Mouse (Mus musculus) brain, embryonic 14.5 days (tissue): Measurements from ENCODE around the gene Gldn. TPM values are rescaled to one million over a fixed set of nuclear protein-coding genes. Genes with fewer than 3 reads are reported as not detected.

Experiments
- DNase-seq: peaks from one replicate; pipeline ENCODE4 v3.0.0-alpha.2; 2011; ENCODE audit warnings: low read depth
- CTCF ChIP-seq: fragments of 200-500 bp; IDR thresholded peaks from 2 replicates; pipeline ENCODE4 v1.5.1; 2012; ENCODE audit warnings: inconsistent platforms, mild to moderate bottlenecking, moderate library complexity, borderline replicate concordance; ENCODE audit not compliant: insufficient read depth, insufficient read length; ENCODE audit errors: extremely low read depth
- POLR2A ChIP-seq: fragments of 200-500 bp; IDR thresholded peaks from 2 replicates; pipeline ENCODE4 v1.6.1; 2012; ENCODE audit warnings: mild to moderate bottlenecking, inconsistent platforms, borderline replicate concordance; ENCODE audit not compliant: poor library complexity, insufficient read depth, insufficient read length, severe bottlenecking; ENCODE audit errors: extremely low read depth
- polyA plus RNA-seq: library from polyadenylated mRNA; depleted of rRNA; stranded (reverse); fragments of >200 nt; gene quantifications from 2 replicates; pipeline ENCODE4 v1.2.3, GENCODE M21; 2012; rRNA removed

The Gldn gene
- 0.20 and 0.23 TPM in 2 replicates for polyA plus RNA-seq

DNA sequence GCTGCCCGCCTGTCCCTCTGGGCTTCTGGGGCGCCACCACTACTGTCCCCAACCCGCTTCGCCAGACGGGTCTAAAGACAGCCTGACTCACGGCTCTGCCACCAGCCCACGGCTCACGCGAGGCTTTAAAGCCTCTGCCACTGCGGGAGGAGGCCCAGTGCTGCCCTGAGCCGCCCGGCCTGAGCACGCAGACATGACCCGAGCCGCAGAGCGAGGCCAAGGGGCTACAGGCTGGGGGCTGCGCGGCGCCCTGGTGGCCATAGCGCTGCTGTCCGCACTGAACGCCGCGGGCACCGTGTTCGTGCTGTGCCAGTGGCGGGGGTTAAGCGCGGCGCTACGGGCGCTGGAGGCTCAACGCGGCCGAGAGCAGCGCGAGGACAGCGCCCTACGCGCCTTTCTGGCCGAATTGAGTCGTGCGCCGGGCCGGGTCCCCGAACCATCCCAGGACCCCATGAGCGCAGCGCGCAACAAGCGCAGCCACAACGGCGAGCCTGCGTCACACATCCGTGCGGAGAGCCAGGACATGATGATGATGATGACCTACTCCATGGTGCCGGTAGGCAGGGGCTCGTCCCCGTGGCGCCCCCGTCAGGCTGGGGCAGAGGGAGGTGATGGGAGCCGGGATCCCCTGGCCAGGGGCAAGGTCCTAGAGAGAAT, at the start of gene Gldn:
Gene Gldn, plus strand, starts transcription at position 156 of the 657 bp plus-strand sequence.
- TF ChIP-seq CTCF (no peak), POLR2A (no peak)
- DNase-seq, result peak; percentile 37

DNA sequence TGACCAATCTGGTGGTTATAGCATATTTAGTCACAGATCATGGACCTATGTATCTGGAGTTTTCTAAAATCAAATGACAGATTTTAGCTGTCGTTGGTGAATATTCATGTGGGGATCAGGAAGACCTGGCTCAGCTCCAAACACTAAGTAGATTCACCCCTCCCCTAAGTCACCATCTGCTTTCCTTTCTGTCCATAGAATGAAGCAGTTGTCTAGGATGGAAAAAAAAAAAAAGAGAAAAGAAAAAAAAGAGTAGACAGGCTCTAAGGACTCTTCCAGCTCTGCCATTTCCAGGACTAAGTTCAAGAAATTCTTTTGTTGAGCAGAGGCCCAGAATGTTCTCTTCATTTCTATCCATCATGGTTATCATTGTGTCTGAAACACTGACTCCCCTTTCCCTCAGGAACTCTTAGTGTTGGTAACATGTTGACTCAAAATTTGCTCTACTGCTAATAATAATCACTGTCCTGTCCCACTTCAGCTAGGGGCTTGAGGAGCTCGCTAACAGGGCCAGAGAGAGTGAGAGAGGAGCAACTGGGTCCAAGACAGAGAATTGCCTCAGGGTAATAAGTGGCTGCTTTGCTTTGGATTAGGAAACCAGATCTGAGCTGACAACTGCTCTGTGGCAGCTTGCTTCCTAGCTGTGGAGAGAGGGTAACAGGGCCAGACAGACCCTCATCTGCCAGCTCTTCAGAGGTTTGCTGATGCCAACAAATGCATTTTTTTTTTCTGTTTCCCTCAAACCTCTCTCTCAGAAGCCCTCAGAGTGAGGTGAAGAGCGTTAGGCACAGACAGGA, 41.2 kb upstream of the Gldn start:
- peak; percentile 86 for DNase-seq
- no peak for TF ChIP-seq POLR2A
- TF ChIP-seq CTCF, result no peak

DNA sequence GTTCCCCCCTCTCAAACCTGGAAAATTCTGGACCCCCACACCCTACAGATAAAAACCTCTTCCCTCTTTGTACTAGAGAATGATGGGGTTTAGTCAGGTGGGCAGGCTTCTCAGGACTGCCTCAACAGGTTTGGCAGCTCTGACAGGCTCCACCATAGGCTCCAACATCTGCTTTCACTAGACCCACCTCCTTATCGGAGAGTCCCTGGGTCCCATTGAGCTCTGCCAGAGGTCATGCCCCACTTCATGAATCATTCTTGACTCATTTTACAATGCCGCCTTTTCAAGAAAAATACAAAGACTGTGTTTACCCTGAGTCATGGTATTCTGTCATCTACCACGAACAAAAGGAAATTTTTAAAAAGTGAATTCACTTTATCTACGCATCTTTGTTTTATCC, 21.5 kb upstream of the Gldn start:
- no peak for TF ChIP-seq CTCF
- no peak for TF ChIP-seq POLR2A
- DNase-seq, result no peak

DNA sequence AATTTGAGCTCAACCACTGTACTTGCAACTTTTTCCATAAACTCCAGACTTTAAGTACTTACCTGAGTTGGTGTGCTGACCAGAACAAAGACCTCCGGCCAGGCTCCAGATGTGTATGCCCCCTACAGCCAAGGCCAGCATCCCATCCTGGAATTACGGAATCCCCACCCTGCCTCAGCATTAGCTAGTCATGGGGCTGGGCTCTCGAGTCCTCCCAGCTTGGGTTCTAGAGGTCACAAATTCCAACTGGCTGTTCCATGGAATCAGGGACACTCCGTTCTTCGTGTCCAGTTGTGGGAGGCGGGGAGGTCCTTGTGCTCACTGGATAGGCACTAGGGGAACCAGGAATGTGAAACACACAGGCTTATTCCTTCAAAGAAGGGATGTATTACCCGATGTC, 18.3 kb upstream of the Gldn start, which contains the start of gene Cyp19a1:
Gene Cyp19a1, minus strand, starts transcription at position 101 of the 400 bp plus-strand sequence.
- TF ChIP-seq POLR2A (no peak), CTCF (no peak)
- no peak for DNase-seq

DNA sequence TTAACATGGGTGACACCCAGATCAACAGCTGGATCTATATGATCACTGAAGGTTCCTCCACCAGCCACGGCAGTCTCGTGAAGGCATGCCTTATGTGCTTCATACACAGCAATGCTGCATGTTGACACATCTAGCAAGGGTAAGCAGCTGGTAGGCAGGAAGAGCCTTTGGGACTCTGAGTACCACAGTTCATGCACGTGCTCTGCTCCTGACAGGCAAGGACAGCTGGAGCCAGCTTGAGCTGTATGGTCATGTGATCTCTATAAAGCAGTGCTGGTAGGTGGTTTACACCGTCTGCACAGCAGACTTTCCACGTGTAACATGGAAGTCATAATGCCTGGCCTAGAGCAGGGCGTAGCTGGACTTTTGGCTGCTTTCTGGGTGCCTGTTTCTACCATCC, 16.3 kb upstream of the Gldn start:
- TF ChIP-seq CTCF (no peak), POLR2A (no peak)
- no peak for DNase-seq

DNA sequence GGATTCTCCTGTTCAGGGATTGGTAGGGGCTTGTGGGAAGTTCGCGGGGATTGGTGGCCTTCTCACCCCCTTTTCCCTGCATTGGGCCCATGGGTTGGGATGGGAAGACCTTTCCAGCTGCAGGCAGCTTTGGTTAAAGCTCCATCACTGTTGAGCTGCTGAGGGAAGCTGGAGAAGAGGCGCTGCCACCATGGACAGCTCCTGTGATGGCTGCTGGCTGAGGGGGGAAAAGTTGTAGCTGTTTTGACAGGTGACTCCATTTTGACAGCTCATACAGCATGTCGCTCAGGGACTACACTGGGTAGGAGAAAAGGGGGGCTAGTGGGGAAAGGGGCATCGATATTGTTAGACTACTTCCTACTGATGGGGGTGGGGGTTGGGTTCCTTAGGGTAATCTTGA, 15.4 kb upstream of the Gldn start:
- no peak for TF ChIP-seq POLR2A
- DNase-seq, result no peak

DNA sequence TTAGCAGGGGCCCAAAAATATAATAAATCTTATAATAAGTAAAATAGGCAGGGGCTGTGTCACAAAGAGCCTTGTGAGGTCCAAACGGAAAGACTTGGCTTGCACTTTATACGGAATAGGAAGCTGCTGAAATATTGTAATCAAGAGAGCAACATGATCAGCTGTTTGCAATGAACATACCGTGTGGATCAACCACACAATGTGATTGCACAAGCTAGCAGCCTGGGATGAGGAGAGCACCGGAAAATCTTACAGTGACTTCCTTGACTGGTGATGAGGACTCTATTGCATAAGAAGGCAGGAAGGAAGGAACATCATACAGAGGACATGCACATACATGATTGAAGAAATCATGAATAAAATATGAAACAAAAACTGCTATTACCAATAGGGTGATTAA, 11.0 kb upstream of the Gldn start:
- DNase-seq, result no peak
- no peak for TF ChIP-seq CTCF
- no peak for TF ChIP-seq POLR2A

DNA sequence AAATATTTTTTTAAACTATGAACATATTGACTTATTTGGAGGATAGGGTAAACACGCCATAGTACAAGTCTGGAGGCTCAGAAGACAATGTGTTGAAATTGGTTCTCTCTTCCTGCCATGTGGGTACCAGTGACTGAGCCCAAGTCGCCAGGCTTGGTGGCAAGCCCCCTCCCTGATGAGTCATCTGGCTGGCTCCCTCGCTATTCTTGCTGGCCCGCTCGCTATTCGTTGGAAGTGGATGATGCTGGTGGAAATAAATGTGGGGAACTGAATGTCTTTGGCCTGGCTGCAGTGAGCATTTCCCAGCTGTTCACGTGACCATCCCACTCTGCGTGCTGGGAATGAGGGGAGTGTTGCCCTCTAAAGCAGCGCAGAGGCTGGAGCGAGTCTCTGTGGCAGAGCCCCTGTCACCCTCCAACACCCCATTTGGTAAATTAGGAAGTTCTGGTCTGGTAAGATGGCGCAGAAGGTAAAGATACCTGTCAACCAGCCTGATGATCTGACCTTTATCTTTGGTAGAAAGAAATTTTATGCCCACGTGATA, 7.2 kb upstream of the Gldn start:
- TF ChIP-seq POLR2A, result no peak
- no peak for TF ChIP-seq CTCF

DNA sequence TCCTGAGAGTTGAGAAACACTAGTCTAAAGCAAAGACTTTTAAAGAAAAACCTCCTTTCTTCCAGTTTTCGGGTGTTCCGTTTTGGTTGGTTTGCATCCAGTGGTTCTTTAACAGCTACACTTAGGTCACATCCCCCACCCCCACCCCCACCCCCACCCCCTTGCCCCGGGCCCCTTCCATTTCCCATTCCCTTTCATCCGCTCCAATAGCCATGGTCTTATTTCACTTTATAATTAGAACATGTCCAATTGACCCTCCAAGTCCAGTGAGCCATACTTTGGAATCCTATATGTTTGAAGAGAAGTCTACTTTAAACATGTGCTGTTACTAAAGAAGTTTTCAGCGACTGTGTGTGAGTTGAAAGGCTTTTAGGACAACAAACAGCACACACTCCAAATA, 1.5 kb downstream of the Gldn start:
- TF ChIP-seq POLR2A (no peak), CTCF (no peak)
- DNase-seq, result no peak

More for the DNA sequence above, 7.2 kb upstream of the Gldn start:
- DNase-seq, result no peak

DNA sequence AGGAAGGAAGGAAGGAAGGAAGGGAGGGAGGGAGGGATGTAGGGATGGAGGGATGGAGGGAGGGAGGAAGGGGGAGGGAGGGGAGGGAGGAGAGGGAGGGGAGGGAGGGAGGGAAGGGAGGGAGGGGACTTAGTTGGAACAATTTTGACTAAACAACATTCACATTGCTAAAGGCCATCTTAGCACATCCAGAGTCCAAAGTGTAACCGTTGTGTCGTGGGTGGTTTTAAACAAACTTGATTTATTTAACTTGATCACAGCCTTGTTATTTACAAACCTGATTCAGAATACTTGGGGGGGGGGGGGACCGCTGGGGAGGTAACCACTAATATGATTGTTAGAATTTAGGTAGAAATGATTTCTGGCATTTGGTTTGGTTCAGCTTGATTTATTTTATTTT, 13.1 kb downstream of the Gldn start:
- no peak for TF ChIP-seq CTCF
- TF ChIP-seq POLR2A, result no peak
- no peak for DNase-seq

DNA sequence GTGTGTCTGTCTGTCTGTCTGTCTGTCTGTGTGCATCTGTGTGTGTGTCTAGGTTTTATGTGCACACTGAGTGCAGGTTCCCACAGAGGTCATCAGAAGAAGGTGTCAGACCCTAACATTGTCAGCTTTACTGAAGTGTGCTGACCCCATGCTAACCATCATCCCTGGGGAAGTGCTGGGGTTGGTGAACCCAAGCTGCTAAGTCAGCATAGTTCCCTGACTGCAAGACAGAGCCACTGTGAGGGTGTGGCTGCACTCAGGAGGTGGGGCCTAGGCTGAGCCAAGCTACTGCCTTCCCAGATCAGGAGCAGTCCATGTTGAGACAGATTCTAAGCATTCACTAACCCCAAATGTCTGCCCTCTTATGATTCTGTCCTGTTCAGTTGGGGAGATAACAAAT, 13.5 kb downstream of the Gldn start:
- DNase-seq, result no peak

DNA sequence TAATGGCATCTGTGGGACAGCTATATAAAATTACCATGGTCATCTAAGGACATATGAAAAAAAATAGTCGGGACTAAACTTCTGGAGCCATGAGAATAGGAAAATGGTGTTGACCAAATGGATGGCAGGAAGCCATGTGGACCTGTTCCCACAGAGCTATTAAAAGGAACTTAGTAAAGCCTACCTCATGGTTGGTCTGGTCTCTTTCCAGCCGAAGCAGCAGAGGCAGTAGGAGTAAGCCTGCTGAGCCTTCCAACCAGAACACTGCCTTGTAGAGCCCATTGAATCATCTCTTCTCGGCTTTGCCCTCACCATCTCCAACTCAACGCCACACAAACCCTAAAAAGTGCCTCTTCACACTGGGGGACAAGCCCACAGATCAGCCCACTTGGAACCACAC, 15.0 kb downstream of the Gldn start:
- no peak for DNase-seq
- TF ChIP-seq CTCF (no peak), POLR2A (no peak)

More for the DNA sequence above, 13.5 kb downstream of the Gldn start:
- no peak for TF ChIP-seq CTCF
- no peak for TF ChIP-seq POLR2A

DNA sequence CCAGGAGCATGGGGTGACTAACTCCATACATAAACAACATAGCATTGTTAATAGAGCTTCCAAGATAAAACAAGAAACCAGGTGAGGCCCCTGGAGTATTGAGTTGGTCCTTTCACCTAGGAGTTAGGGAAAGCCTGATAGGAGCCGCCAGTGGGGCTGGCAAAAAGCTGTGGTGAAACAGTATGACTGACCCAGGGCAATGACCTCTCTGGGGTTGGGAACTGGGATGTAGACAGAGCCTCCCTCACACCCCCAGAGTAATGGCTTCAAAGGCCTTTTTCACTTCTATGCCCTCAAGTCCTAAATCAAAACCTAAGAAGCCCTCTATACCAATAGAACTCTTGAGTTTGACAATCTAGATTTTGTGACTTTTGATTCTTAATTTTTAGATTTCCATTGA, 21.9 kb downstream of the Gldn start:
- TF ChIP-seq POLR2A (no peak), CTCF (no peak)
- DNase-seq, result no peak

DNA sequence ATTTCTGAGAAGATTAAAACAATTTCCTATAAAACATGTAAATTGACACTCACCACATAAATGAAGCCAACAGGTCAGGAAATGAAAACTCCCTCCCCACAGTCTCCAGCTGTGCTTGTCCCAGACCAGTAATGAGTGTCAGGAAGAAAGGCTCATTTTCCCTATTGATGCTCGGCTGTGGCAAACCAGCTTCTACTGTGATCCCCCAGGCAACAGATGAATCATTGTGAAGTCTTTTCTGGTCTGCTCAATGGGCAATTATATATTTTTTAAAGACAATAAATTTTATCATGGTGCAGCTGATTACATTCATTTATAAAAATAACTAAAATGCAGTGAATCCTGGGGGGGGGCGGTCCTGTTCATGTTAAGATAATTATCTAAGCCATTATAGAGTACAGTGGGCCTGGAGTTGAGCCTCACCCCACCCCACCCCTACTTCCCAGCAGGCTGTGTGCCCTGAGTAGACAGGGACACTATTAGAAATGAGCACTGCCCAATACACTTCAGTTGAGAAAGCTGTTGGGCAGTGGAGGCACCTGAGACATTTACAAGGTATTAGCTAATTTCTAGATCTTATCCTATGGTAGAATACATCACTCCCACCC, 22.6 kb downstream of the Gldn start:
- peak; percentile 69 for DNase-seq
- TF ChIP-seq CTCF (no peak), POLR2A (no peak)

DNA sequence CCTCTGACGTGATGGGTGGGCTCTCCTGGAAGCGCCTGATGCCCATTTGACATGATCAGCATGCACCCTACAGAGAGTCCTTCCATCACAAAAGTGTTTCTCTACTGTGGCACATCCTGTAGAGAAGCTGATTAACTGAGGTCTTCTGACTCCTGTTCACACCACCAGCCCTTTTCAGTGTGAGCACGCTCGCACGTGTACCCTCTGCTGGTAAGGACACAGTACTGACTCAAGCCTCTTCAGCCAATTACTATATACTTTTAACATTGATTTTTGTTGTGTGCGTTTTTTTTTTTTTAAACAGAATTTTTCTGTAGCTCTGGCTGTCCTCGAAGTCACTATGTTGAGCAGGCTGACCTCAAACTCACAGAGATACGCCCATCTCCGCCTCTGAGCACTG, 30.1 kb downstream of the Gldn start:
- TF ChIP-seq POLR2A (no peak), CTCF (peak; percentile 38; the same call in 1 of the 2 replicates)
- DNase-seq, result no peak
